Mouse (Mus musculus): ENCODE data around the gene AC140267.1. TPM values are rescaled to one million over a fixed set of nuclear protein-coding genes. Genes with fewer than 3 reads are reported as not detected.

The AC140267.1 gene
- polyA plus RNA-seq (2015; fragmentation: Nextera tagmentation; extraction: Ambion mirVana) = not detected in 2 replicates

DNA sequence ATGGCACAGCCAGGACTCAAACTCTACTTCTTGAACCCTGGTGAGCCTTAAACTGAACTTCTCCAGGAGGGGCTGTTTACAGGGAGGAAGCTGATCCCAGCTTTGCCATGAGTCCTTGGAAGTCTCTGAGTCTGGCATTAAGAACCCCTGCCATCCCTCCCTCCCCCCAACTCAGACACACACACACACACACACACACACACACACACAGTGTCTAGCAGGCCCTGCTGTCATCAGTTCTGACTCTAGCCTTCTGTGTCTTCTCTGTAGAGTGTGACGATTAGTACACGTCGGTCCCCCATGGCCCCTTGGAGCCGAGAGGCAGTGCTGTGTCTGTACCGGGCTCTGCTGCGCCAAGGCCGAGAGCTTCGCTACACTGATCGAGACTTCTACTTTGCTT is at the start of gene AC140267.1:
TSS of gene AC140267.1 (plus strand) at position 301 of the 400 bp plus-strand sequence.
- Histone ChIP-seq H3K27me3 (replicated peaks; ENCODE audit: insufficient read depth, low read length) (no peaks in the 10 kb centered on the region), H3K4me3 (ENCODE audit: low read depth, low read length) (peak within 1 kb of the TSS; percentile 67), H3K36me3 (ENCODE audit: insufficient read depth, low read length) (peaks cover 18% of the 10 kb centered on the region; the same call in 1 of the 2 replicates), H3K27ac (ENCODE audit: low read length) (0 out of 2 replicates have a peak within 1 kb of the TSS, but pooled peaks have one; percentile 60), H3K9ac (replicated peaks; ENCODE audit: low read depth) (peak within 1 kb of the TSS; percentile 75), H3K4me1 (ENCODE audit: insufficient read depth, low read depth, low read length) (peaks cover 13% of the 10 kb centered on the region; the same call in 1 of the 2 replicates), H3K4me2 (replicated peaks; ENCODE audit: low read depth, low read length) (peak within 1 kb of the TSS; percentile 71), H3K9me3 (ENCODE audit: low read length) (no peaks in the 10 kb centered on the region)
- DNase-seq (ENCODE audit: low spot score) (no peak), ATAC-seq (no peak)
- 90% methylated on average over 9 of the region's 9 CpGs for WGBS
- no peak for TF ChIP-seq CTCF (IDR thresholded peaks at IDR 0.05)
- TF ChIP-seq EP300 (IDR thresholded peaks at IDR 0.05) = no peak

DNA sequence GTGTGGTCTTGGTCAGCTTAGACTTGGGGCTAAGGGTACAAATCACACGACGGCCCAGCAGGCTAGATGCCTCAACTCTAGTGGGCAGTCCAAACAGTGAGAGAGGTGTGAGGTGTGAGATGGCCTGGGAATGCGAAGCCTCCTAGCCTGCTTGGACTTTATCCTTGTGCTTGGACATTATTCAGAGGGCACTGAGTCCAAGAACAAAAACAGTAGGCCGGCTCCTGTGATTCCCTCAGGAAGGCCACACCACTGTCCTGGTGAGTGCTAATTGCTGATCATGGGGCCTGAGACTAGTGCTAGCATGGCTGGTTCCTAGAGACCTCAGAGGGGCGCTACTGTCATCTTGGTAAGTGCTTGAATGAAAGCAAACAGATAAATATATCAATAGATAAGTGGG is 46.7 kb upstream of the AC140267.1 start:
- WGBS = 67% methylated on average over 5 of the region's 5 CpGs
- Histone ChIP-seq H3K4me1 (ENCODE audit: insufficient read depth, low read depth, low read length) (no peaks in the 10 kb centered on the region), H3K4me3 (ENCODE audit: low read depth, low read length) (no peak overlapping the region), H3K9ac (replicated peaks; ENCODE audit: low read depth) (no peak overlapping the region), H3K27ac (ENCODE audit: low read length) (no peak overlapping the region), H3K27me3 (replicated peaks; ENCODE audit: insufficient read depth, low read length) (no peaks in the 10 kb centered on the region), H3K36me3 (ENCODE audit: insufficient read depth, low read length) (no peaks in the 10 kb centered on the region), H3K9me3 (ENCODE audit: low read length) (no peaks in the 10 kb centered on the region), H3K4me2 (replicated peaks; ENCODE audit: low read depth, low read length) (no peak overlapping the region)
- DNase-seq (ENCODE audit: low spot score) (no peak), ATAC-seq (no peak)
- TF ChIP-seq EP300 (IDR thresholded peaks at IDR 0.05) (no peak), CTCF (IDR thresholded peaks at IDR 0.05) (no peak)

DNA sequence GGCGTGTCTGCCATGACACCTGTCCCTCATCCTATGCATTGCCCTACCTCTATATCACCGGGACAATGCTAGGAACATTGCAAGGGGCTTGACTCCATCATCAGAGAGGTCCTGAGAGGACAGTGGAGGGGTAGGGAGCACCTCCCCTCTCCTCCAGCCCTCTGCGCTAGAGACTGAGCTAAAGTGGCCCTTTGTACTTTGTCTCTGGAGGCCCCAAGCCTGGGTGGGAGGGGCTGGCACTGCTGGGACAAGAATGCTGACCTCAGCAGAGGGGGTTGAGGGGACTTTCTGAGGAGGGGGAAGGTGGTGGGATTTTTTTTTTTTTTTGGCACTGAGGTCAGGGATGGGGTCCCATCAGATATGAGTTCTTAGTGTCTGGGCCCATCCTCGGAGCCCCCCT is 45.6 kb upstream of the AC140267.1 start:
- no peak for TF ChIP-seq EP300 (IDR thresholded peaks at IDR 0.05)
- no peak for TF ChIP-seq CTCF (IDR thresholded peaks at IDR 0.05)
- Histone ChIP-seq H3K27ac (ENCODE audit: low read length) (no peak overlapping the region), H3K4me3 (ENCODE audit: low read depth, low read length) (no peak overlapping the region), H3K9me3 (ENCODE audit: low read length) (no peaks in the 10 kb centered on the region), H3K4me2 (replicated peaks; ENCODE audit: low read depth, low read length) (no peak overlapping the region), H3K36me3 (ENCODE audit: insufficient read depth, low read length) (no peaks in the 10 kb centered on the region), H3K4me1 (ENCODE audit: insufficient read depth, low read depth, low read length) (no peaks in the 10 kb centered on the region), H3K27me3 (replicated peaks; ENCODE audit: insufficient read depth, low read length) (no peaks in the 10 kb centered on the region), H3K9ac (replicated peaks; ENCODE audit: low read depth) (no peak overlapping the region)
- DNase-seq (ENCODE audit: low spot score) = no peak
- no peak for ATAC-seq
- WGBS = 62% methylated on average over 4 of the region's 4 CpGs

DNA sequence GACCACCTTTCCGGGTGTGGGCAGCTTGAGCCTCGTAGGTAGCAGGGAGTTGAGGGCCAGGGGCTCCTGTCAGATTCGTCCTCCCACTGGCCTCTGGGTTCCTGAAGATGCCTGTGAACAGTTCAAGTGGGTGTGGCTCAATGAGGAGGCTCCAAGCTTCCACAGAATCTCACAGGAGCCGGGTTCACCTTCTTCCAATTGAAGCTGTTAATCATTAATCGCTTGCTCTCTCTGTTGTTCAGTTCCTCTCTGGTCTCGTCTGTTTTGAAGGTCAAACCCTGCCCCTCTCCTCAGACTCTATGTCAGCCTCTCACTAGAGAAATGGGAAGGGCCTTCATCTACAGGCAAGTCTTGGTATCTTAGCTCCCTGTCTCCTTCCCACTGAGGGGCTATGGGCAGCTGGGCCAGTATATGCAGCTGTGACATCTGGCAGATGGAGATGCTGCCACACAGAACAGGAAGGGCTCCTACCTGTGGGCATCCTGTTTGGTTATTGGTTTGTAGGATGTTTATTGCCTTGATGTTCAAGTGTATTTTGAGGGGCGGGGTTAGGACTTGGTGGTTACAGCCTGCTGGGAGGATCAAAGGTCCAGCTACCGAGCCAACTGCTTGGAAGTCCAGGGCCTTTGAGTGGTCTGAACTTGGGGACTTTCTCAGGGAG is 43.9 kb upstream of the AC140267.1 start:
- H3K27me3 ChIP-seq (replicated peaks; ENCODE audit: insufficient read depth, low read length) = no peaks in the 10 kb centered on the region
- H3K36me3 ChIP-seq (ENCODE audit: insufficient read depth, low read length) = no peaks in the 10 kb centered on the region
- H3K4me1 ChIP-seq (ENCODE audit: insufficient read depth, low read depth, low read length) = no peaks in the 10 kb centered on the region
- no peaks in the 10 kb centered on the region for H3K9me3 ChIP-seq (ENCODE audit: low read length)
- no peak overlapping the region for H3K27ac ChIP-seq (ENCODE audit: low read length)
- TF ChIP-seq CTCF (IDR thresholded peaks at IDR 0.05) = no peak
- no peak for TF ChIP-seq EP300 (IDR thresholded peaks at IDR 0.05)
- DNase-seq (ENCODE audit: low spot score) = no peak
- ATAC-seq = no peak
- WGBS = 48% methylated on average over 8 of the region's 8 CpGs
- H3K9ac ChIP-seq (replicated peaks; ENCODE audit: low read depth) = no peak overlapping the region
- H3K4me3 ChIP-seq (ENCODE audit: low read depth, low read length) = no peak overlapping the region
- no peak overlapping the region for H3K4me2 ChIP-seq (replicated peaks; ENCODE audit: low read depth, low read length)

DNA sequence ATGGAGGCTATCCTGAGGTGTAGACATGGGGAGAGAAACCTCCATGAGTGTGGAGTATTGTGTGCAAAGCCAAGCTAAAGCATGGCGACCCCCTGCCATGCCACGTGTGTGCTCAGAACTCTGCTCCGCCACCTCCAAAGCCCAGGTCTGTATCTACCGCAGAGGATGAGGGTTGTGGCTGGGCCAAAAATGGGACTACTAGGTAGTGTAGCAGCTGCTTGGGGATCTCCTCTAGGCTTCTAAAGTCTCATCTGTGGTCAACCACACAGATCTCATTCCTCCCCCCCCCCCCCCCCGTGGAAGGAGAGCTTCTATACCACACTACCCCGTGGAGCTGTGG is 43.4 kb upstream of the AC140267.1 start:
- no peak for ATAC-seq

DNA sequence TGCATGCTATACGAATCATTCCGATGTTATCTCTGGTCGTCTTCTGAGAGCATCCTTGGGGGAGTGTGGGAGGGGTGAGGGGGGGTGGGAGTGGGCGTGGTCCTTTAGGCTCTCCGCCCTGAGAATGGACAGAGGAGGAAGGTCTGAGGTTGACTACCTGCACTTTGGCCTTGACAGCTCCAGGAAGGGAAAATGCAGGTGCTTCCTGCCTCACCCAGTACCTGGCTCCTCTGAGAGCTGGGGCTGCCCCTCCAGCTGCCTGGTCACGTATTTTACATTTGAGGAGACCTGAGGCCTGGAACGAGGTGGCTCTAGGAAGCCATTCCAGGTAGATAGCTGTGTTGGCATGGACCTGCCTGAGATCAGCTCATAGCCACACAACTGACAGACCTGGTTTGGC is 42.8 kb upstream of the AC140267.1 start:
- no peaks in the 10 kb centered on the region for H3K36me3 ChIP-seq (ENCODE audit: insufficient read depth, low read length)

More for the DNA sequence above, 43.4 kb upstream of the AC140267.1 start:
- H3K4me1 ChIP-seq (ENCODE audit: insufficient read depth, low read depth, low read length) = no peaks in the 10 kb centered on the region
- TF ChIP-seq CTCF (IDR thresholded peaks at IDR 0.05) (no peak), EP300 (IDR thresholded peaks at IDR 0.05) (no peak)
- no peak overlapping the region for H3K4me2 ChIP-seq (replicated peaks; ENCODE audit: low read depth, low read length)
- 88% methylated on average over 5 of the region's 6 CpGs for WGBS
- no peaks in the 10 kb centered on the region for H3K27me3 ChIP-seq (replicated peaks; ENCODE audit: insufficient read depth, low read length)
- H3K4me3 ChIP-seq (ENCODE audit: low read depth, low read length) = no peak overlapping the region
- H3K36me3 ChIP-seq (ENCODE audit: insufficient read depth, low read length) = no peaks in the 10 kb centered on the region
- H3K9me3 ChIP-seq (ENCODE audit: low read length) = no peaks in the 10 kb centered on the region
- H3K9ac ChIP-seq (replicated peaks; ENCODE audit: low read depth) = no peak overlapping the region
- H3K27ac ChIP-seq (ENCODE audit: low read length) = no peak overlapping the region
- no peak for DNase-seq (ENCODE audit: low spot score)

More for the DNA sequence above, 42.8 kb upstream of the AC140267.1 start:
- ATAC-seq (no peak), DNase-seq (ENCODE audit: low spot score) (no peak)
- no peak overlapping the region for H3K9ac ChIP-seq (replicated peaks; ENCODE audit: low read depth)
- TF ChIP-seq CTCF (IDR thresholded peaks at IDR 0.05) (no peak), EP300 (IDR thresholded peaks at IDR 0.05) (no peak)
- no peaks in the 10 kb centered on the region for H3K4me1 ChIP-seq (ENCODE audit: insufficient read depth, low read depth, low read length)
- H3K4me2 ChIP-seq (replicated peaks; ENCODE audit: low read depth, low read length) = no peak overlapping the region
- H3K9me3 ChIP-seq (ENCODE audit: low read length) = no peaks in the 10 kb centered on the region
- no peaks in the 10 kb centered on the region for H3K27me3 ChIP-seq (replicated peaks; ENCODE audit: insufficient read depth, low read length)
- WGBS = 61% methylated on average over 7 of the region's 7 CpGs
- H3K4me3 ChIP-seq (ENCODE audit: low read depth, low read length) = no peak overlapping the region
- no peak overlapping the region for H3K27ac ChIP-seq (ENCODE audit: low read length)

Measured in lung, postnatal 0 days (tissue).